Mouse (Mus musculus) hematopoietic stem cell, adult 5-6 weeks (primary cell): ENCODE measurements around the gene Vangl2. TPM values are rescaled to one million over a fixed set of nuclear protein-coding genes. Genes with fewer than 3 reads are reported as not detected.
A peak's percentile ranks its signal among the peaks of the same experiment; 100 is the strongest.

ENCODE experiments used
- ATAC-seq, 2 experiments: fragments of 125-278 bp in 1 of 2; replicated peaks in 1 of 2; 2 replicates each; pipeline ENCODE4 v1.8.0; 2016 to 2017; ENCODE audit warnings: inconsistent platforms in 2 of 2, mild to moderate bottlenecking in 2 of 2, moderate number of reproducible peaks in 2 of 2, low read depth in 1 of 2, moderate TSS enrichment in 1 of 2; ENCODE audit not compliant: low FRiP score in 2 of 2, poor library complexity in 2 of 2, severe bottlenecking in 2 of 2, insufficient read depth in 1 of 2, low TSS enrichment in 1 of 2
- total RNA-seq: library from RNA; stranded (forward); fragments of 172-1452, 232-1000 nt; gene quantifications from 2 replicates; pipeline ENCODE4 v1.2.3, GENCODE M21; 2017

Vangl2 gene
- 5.2 TPM in 2 replicates for total RNA-seq

DNA sequence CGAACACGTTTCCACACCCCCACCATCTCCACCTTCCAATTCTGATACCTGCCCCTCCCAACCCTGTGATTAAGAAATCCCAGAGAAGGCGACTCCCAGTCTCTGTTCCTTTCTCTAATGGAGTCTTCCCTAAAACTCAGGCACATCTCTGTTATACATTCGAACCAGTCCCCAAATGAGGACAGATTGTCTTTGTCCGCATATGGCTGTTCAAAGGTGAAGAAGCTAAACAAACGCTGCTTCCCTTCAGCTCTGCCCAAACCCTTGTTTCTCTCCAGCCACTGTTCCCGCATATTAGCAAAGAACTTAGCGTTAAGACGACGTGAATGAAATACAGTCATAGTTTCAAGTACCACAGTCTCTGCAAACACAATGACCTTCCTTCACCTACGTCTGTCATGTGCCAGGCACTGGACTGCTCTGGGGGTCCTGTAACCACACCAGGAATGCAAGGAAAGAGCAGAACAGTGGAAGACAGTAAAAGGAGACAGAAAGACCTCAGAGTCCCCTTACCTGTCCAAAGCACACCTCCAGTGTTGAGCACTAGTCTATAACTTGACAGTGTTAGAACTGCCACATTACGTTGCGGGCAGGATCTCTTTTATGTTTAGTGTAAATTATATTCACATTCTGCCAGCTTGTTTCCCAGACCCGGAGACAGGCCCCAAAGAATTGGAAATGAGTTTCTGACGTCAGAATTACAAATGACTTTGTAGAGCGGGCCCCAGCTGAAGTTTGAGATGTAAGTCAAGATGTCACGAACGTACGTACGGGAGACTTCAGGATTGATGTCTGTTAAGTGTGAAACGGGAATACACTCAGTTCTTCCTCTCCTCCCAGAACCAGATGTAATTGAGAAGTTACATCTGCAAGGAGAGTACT lies at the start of gene Vangl2:
TSS of gene Vangl2 (minus strand) at position 51 of the 882 bp plus-strand sequence.
- ATAC-seq = no peak

DNA sequence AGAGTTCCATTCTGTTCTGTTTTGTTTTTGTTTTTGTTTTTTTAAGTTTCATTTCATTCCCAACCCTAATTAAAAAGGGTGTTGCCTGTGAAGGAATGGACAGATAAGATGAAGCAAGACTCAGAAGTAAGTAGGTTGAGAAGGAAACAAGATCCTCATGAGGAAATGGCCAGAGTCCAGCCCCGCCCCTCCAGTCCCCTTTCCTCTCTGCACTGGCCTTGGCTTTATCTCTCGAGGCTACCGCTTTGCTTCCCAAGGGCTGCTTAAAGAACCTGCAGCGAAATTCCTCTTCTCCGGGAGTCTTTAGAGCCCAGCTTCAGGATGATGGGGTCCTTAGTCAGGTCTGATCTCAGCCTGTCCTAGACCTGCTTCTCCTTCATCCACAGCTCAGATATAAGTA lies 49.7 kb upstream of the Vangl2 start:
- ATAC-seq = no peak

DNA sequence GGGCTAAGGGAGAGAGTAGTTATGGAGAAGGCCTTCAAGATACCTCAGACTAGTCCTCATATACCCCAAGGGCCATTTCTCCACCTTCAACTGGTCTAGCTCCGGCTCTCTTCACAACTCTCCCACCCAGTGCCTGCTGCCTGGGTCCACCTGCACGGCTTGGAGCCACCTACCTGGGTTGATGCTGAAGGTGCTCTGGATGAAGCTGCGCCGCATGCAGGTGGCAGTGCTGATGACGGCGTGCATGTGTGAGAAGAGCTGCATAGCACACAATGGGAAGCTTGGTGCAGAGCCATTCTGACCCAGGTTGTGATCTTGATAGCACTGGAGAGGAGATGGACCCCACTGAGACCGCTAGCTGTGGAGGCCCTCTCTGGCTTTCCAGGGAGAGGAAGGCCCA lies 44.4 kb upstream of the Vangl2 start:
- ATAC-seq = no peak

- no peak for ATAC-seq
Measured at GRCm38 (mm10) chr1:172071556-172071955, 43.3 kb upstream of the Vangl2 start.

DNA sequence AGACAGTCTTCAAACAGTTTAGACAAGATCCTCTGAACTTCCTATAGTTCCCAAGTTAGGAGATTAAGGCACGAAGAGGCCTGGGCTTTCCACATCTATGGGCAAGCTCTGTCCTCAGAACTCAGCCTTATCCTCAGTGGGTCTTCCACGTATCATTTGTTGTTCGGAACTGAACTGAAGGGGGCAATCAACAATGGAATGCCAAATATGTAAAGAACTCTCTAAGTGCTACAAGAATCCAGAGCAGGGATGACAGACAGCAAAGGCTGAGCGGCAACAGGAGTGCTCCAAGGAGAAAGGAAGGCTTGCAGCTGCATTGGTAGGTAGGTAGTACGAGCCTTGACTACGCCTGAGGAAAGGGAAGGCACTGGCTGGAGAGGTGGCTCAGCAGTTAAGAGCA lies 42.0 kb upstream of the Vangl2 start:
- no peak for ATAC-seq

- ATAC-seq = no peak; a peak in 1 of 4 replicates
Measured at GRCm38 (mm10) chr1:172064613-172065141, 36.4 kb upstream of the Vangl2 start.

GRCm38 (mm10) chr1:172063291-172064023 lies 35.2 kb upstream of the Vangl2 start:
- no peak for ATAC-seq

DNA sequence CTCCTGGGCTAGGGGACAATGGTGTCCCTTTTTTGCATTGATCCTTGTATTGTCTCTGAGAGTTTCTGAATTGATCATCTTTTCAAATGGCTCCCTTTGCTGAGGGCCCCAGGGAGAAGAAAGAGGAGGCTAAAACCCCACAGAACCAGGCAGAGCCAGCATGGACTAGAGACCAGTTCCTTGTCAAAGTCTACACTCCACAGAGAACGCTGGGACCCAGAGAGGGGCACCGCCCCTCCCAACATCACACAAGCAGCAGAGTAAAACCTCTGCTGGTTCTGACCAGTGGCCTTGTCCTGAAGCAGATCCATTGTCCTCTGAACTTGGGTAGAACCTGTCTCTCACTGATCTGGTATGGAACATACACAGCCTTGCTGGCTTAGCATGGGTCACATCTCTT lies 33.9 kb upstream of the Vangl2 start:
- ATAC-seq = no peak

- ATAC-seq = no peak
Measured at GRCm38 (mm10) chr1:172061217-172061616, 33.0 kb upstream of the Vangl2 start.

DNA sequence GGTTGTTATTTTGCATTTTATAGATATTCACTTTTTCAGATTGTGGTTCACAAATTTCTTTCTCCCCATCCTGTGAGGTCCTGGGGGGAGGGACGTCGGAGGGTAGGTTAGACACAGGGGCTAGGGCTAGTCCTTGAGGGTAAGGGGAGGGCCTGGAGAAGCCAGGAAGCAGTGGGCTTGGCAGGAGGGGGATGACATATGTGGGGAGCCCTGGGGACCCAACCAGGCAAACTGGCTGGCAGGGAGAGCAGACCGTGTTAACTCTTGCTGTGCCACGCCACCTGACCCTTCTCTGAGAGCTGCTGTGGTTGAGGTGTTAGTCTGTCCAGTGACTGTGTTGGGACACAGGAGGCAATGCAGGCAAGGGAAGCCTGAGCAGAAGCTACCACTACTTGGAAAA lies 32.4 kb upstream of the Vangl2 start:
- no peak for ATAC-seq

DNA sequence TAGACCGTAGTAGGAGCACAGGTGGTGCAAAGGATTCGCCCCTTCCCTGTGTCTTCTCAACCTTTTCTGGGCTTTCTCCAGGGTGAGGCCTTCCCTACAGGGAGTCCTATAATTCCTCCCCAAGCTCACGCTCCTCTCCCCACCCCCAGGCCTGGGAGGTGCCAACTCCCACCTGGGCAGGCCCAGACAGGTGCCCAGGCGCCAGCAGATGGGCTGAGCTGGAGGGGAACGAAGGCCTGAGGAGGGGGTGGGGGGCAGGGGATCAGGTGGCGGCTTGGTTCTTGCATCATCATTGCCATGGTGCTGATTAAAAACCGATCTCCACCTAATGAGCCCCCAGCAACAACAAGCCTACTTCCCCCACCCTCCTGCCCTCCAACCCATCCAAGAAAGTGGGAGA lies 30.6 kb upstream of the Vangl2 start:
- ATAC-seq = no peak

- no peak for ATAC-seq
Measured at GRCm38 (mm10) chr1:172058321-172058720, 30.1 kb upstream of the Vangl2 start.

DNA sequence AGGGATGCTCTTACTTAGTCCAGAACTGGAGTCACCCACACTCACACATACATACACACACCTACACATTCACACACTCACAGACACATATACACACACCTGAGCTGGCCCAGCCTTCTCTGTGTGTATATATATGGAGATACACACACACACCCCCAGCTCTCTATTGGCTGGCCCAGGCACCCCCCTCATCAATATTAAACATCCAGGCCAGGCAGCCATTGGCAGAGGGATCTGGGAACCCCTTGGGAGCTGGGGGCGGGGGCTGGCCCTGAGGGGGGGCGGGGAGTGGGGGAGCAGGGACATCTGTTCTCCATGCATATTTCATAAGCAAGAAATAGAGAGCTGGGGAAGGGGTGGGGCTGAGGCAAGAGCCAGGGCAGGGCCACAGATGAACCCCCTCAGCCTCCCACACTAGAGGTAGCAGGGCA lies 29.3 kb upstream of the Vangl2 start, which contains the start of gene Nhlh1:
TSS of gene Nhlh1 (minus strand) at position 83 of the 431 bp plus-strand sequence.
- no peak for ATAC-seq

DNA sequence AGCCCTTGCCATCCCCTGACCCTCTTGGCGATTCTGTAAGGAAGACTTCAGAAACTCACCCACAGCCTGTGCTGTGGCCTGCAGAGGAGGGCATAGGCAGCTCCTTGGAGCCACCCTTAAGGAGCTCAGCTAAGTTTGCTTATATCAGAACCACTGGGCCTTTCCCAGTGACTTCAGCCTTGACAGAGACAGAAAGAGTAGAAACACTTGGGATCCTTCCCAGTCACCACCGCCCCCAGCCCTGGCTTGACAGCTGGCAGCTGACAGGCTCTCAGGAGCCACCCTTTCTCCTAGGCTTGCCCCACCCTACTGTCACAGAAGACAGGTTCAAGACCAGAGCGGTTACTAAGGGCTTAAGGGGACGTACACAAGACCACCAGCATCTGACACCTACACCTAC lies 28.0 kb upstream of the Vangl2 start:
- ATAC-seq = no peak

DNA sequence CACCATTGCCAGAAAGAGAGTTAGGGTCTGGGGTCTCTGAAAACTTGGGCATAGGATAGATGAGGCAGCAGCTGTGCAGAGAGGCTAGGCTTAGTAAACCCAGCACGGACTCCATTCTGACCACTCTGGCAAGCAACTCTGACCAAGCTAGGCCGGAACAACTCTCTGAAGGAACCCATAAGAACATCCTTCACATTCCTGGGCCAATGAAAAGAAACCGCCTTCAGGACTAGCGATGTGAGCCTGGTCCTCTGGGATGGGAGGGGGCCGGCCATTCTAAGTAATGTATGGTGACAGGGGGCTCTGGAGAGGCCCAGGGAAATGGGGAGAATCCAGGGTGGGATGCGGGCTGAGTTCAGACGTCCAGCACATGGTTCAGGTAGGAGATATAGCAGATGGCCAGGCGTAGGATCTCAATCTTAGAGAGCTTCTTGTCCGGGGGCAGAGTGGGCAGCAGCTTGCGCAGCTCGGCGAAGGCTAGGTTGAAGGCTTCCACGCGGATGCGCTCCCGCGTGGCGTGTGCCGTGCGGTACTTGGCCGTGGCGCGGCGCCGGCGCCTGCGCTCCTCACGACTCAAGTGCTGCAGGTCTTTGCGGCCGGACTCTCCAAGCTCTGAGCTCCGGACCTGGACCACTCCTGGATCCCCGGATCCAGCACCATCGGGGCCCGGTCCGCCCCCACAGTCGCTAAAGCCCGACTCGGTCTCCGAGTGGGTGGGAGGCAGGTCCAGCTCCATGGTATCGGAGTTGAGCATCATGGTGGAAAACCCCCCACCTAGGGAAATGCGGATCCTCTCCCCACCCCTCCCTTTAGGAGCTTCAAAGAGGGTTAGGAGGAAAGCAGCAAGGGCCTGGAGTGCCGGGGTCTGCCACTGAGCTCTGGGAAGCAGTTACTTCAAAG lies 25.5 kb upstream of the Vangl2 start:
- ATAC-seq = peak; percentile 32 to 44

- no peak for ATAC-seq
Measured at GRCm38 (mm10) chr1:172052766-172053279, 24.6 kb upstream of the Vangl2 start.

- ATAC-seq = no peak
Measured at GRCm38 (mm10) chr1:172049131-172049782, 21.0 kb upstream of the Vangl2 start.
